Mouse (Mus musculus) liver, adult 2 months (tissue): ENCODE measurements at regions not wholly inside any gene's neighbourhood (a gene's known extent, or its start where the extent isn't known, plus 50 kb on each side); places are given as distances from the start of the nearest gene placed in this dataset.

Experiments used
- DNase-seq: peaks from one replicate; pipeline ENCODE4 v3.0.0-alpha.2; 2011; ENCODE audit warnings: low read depth, low spot score; ENCODE audit errors: extremely low read depth
- H3K27ac ChIP-seq: fragments of 200-500 bp; replicated peaks from 2 replicates; pipeline ENCODE4 v1.5.1; 2012; ENCODE audit warnings: low read depth, mild to moderate bottlenecking, control low read depth, inconsistent platforms, low read length; ENCODE audit not compliant: insufficient read depth
- H3K27me3 ChIP-seq: fragments of 200-500 bp; 2 replicates; pipeline ENCODE4 v1.6.1; 2012; ENCODE audit warnings: mild to moderate bottlenecking, moderate library complexity, low read length, inconsistent platforms; ENCODE audit not compliant: control insufficient read depth, insufficient read depth
- H3K36me3 ChIP-seq: fragments of 200-500 bp; 2 replicates; pipeline ENCODE4 v1.6.1; 2012; ENCODE audit warnings: low read length, inconsistent platforms; ENCODE audit not compliant: control insufficient read depth, insufficient read depth
- H3K4me1 ChIP-seq: fragments of 200-500 bp; 2 replicates; pipeline ENCODE4 v1.6.1; 2011; ENCODE audit warnings: low read length; ENCODE audit not compliant: control insufficient read depth, insufficient read depth
- H3K4me3 ChIP-seq: fragments of 200-500 bp; 2 replicates; pipeline ENCODE4 v1.5.1; 2011; ENCODE audit warnings: low read depth, mild to moderate bottlenecking, control low read depth, low read length, moderate library complexity; ENCODE audit not compliant: insufficient read depth
- H3K79me2 ChIP-seq: fragments of 200-500 bp; 2 replicates; pipeline ENCODE4 v1.6.1; 2012; ENCODE audit warnings: inconsistent platforms, mild to moderate bottlenecking, low read length, moderate library complexity; ENCODE audit not compliant: control insufficient read depth, insufficient read depth
- H3K9ac ChIP-seq: fragments of 200-500 bp; 2 replicates; pipeline ENCODE4 v1.6.1; 2012; ENCODE audit warnings: low read depth, mild to moderate bottlenecking, control low read depth, inconsistent platforms, low read length
- CTCF ChIP-seq: fragments of 200-500 bp; IDR thresholded peaks from 2 replicates; pipeline ENCODE4 v1.5.1; 2011; ENCODE audit warnings: low read depth, low read length, control low read depth
- POLR2A ChIP-seq: fragments of 200-500 bp; IDR thresholded peaks from 2 replicates; pipeline ENCODE4 v1.6.1; 2011; ENCODE audit warnings: low read length, control low read depth; ENCODE audit not compliant: insufficient read depth; ENCODE audit errors: extremely low read depth
- WGBS: fragments of 180-500 bp; shearing (Covaris S2); methylation state at CpG from one replicate; pipeline ENCODE4 v1.1.7; 2018; 5-methylcytosine and 5-hydroxymethylcytosine counted together

- WGBS: 80% methylated on average over 6 of the region's 6 CpGs
- Histone ChIP-seq H3K4me1 (no peaks in the 10 kb centered on the region), H3K79me2 (no peaks in the 10 kb centered on the region), H3K36me3 (no peaks in the 10 kb centered on the region), H3K4me3 (no peak overlapping the region), H3K27ac (no peak overlapping the region), H3K9ac (no peak overlapping the region), H3K27me3 (no peaks in the 10 kb centered on the region)
- no peak for TF ChIP-seq CTCF
- TF ChIP-seq POLR2A: no peak
- DNase-seq: no peak
Observed at GRCm38 (mm10) chr2:166384583-166384982, 229.1 kb upstream of the Sulf2 start.

GRCm38 (mm10) chr2:166383356-166383755 is 227.9 kb upstream of the Sulf2 start:
- 89% methylated on average over 5 of the region's 5 CpGs for WGBS

GRCm38 (mm10) chr2:166382180-166382579 is 226.7 kb upstream of the Sulf2 start:
- 78% methylated on average over 7 of the region's 7 CpGs for WGBS
- H3K4me1 ChIP-seq: no peaks in the 10 kb centered on the region
- H3K4me3 ChIP-seq: no peak overlapping the region
- H3K27me3 ChIP-seq: no peaks in the 10 kb centered on the region
- no peak overlapping the region for H3K9ac ChIP-seq
- H3K79me2 ChIP-seq: no peaks in the 10 kb centered on the region
- TF ChIP-seq POLR2A: no peak
- TF ChIP-seq CTCF: no peak
- H3K27ac ChIP-seq: no peak overlapping the region
- no peak for DNase-seq
- no peaks in the 10 kb centered on the region for H3K36me3 ChIP-seq

More at GRCm38 (mm10) chr2:166383356-166383755, 227.9 kb upstream of the Sulf2 start:
- Histone ChIP-seq H3K4me3 (no peak overlapping the region), H3K4me1 (no peaks in the 10 kb centered on the region), H3K36me3 (no peaks in the 10 kb centered on the region), H3K27ac (no peak overlapping the region), H3K79me2 (no peaks in the 10 kb centered on the region), H3K9ac (no peak overlapping the region), H3K27me3 (no peaks in the 10 kb centered on the region)
- TF ChIP-seq POLR2A: no peak
- TF ChIP-seq CTCF: no peak
- no peak for DNase-seq

- Histone ChIP-seq H3K79me2 (no peaks in the 10 kb centered on the region), H3K4me1 (no peaks in the 10 kb centered on the region), H3K4me3 (no peak overlapping the region), H3K9ac (no peak overlapping the region), H3K27ac (no peak overlapping the region), H3K27me3 (no peaks in the 10 kb centered on the region), H3K36me3 (no peaks in the 10 kb centered on the region)
- DNase-seq: no peak
- TF ChIP-seq POLR2A (no peak), CTCF (no peak)
- WGBS: 74% methylated on average over 9 of the region's 9 CpGs
Observed at GRCm38 (mm10) chr2:166380854-166381253, 225.4 kb upstream of the Sulf2 start.

GRCm38 (mm10) chr2:166378325-166378724 is 222.9 kb upstream of the Sulf2 start:
- H3K27me3 ChIP-seq: no peaks in the 10 kb centered on the region
- H3K27ac ChIP-seq: no peak overlapping the region
- H3K9ac ChIP-seq: no peak overlapping the region
- WGBS: 65% methylated on average over 3 of the region's 3 CpGs
- H3K4me3 ChIP-seq: no peak overlapping the region
- DNase-seq: no peak
- H3K4me1 ChIP-seq: no peaks in the 10 kb centered on the region
- TF ChIP-seq POLR2A (no peak), CTCF (no peak)
- no peaks in the 10 kb centered on the region for H3K79me2 ChIP-seq
- no peaks in the 10 kb centered on the region for H3K36me3 ChIP-seq

GRCm38 (mm10) chr2:166377329-166377728 is 221.9 kb upstream of the Sulf2 start:
- TF ChIP-seq POLR2A (no peak), CTCF (no peak)
- Histone ChIP-seq H3K79me2 (no peaks in the 10 kb centered on the region), H3K27me3 (no peaks in the 10 kb centered on the region), H3K27ac (no peak overlapping the region), H3K9ac (no peak overlapping the region), H3K4me1 (no peaks in the 10 kb centered on the region), H3K4me3 (no peak overlapping the region), H3K36me3 (no peaks in the 10 kb centered on the region)
- DNase-seq: no peak
- WGBS: 51% methylated on average over 3 of the region's 3 CpGs
